Mouse (Mus musculus) midbrain, embryonic 15.5 days (tissue): ENCODE measurements around the gene Ear6. TPM values are rescaled to one million over a fixed set of nuclear protein-coding genes. Genes with fewer than 3 reads are reported as not detected.
A peak's percentile ranks its signal among the peaks of the same experiment; 100 is the strongest.

Experiments
- ATAC-seq: fragments of 200-750 bp; cut with Nextera tagmentation; replicated peaks from 2 replicates; pipeline ENCODE4 v1.8.0; 2017; ENCODE audit warnings: moderate TSS enrichment
- H3K27ac ChIP-seq: fragments of 300-500 bp; sonication (generic); 2 replicates; pipeline ENCODE4 v1.5.1; 2015; ENCODE audit warnings: mild to moderate bottlenecking, inconsistent platforms
- H3K27me3 ChIP-seq: fragments of 300-500 bp; sonication (generic); replicated peaks from 2 replicates; pipeline ENCODE4 v1.6.1; 2015; ENCODE audit warnings: inconsistent platforms
- H3K36me3 ChIP-seq: fragments of 300-500 bp; sonication (generic); replicated peaks from 2 replicates; pipeline ENCODE4 v1.6.1; 2015; ENCODE audit warnings: inconsistent platforms
- H3K4me1 ChIP-seq: fragments of 300-500 bp; sonication (generic); 2 replicates; pipeline ENCODE4 v1.6.1; 2015; ENCODE audit warnings: inconsistent platforms
- H3K4me2 ChIP-seq: fragments of 300-500 bp; sonication (generic); 2 replicates; pipeline ENCODE4 v1.6.1; 2015; ENCODE audit warnings: inconsistent platforms, mild to moderate bottlenecking, moderate library complexity
- H3K4me3 ChIP-seq: fragments of 300-500 bp; sonication (generic); 2 replicates; pipeline ENCODE4 v1.5.1; 2015; ENCODE audit warnings: mild to moderate bottlenecking, inconsistent platforms
- H3K9ac ChIP-seq: fragments of 300-500 bp; sonication (generic); 2 replicates; pipeline ENCODE4 v1.6.1; 2015; ENCODE audit warnings: mild to moderate bottlenecking, inconsistent platforms
- H3K9me3 ChIP-seq: fragments of 300-500 bp; sonication (generic); 2 replicates; pipeline ENCODE4 v1.6.1; 2016; ENCODE audit warnings: inconsistent platforms
- WGBS: fragments of 180-500 bp; shearing (Covaris S2); methylation state at CpG from one replicate; pipeline ENCODE4 v1.1.7; 2015; ENCODE audit warnings: mixed read lengths; 5-methylcytosine and 5-hydroxymethylcytosine counted together
- polyA plus RNA-seq: library from polyadenylated mRNA; unstranded; fragments of >200 nt; fragmentation: Nextera tagmentation; extraction: Ambion mirVana; gene quantifications from 2 replicates; pipeline ENCODE4 v1.2.1, GENCODE M21; 2015

Ear6 gene
- polyA plus RNA-seq, 1 experiment from 2014 or later, result not detected

GRCm38 (mm10) chr14:51877517-51877916, 24.0 kb downstream of the Ear6 start:
- no peak overlapping the region for H3K9ac ChIP-seq
- WGBS, result 85% methylated on average over 3 of the region's 3 CpGs
- no peaks in the 10 kb centered on the region for H3K36me3 ChIP-seq
- H3K4me2 ChIP-seq, result no peak overlapping the region
- no peaks in the 10 kb centered on the region for H3K9me3 ChIP-seq
- no peak for ATAC-seq
- H3K27ac ChIP-seq, result no peak overlapping the region
- no peaks in the 10 kb centered on the region for H3K4me1 ChIP-seq
- H3K27me3 ChIP-seq, result no peaks in the 10 kb centered on the region
- H3K4me3 ChIP-seq, result no peak overlapping the region

- Histone ChIP-seq H3K9me3 (no peaks in the 10 kb centered on the region), H3K36me3 (peaks cover 9% of the 10 kb centered on the region), H3K4me1 (peaks cover 17% of the 10 kb centered on the region), H3K4me2 (peak overlapping the region; percentile 82), H3K27ac (peak overlapping the region; percentile 83), H3K4me3 (peak overlapping the region; percentile 67), H3K27me3 (no peaks in the 10 kb centered on the region), H3K9ac (peak overlapping the region; percentile 38; the same call in 1 of the 2 replicates)
- ATAC-seq, result peak; percentile 58
- WGBS, result 3% methylated on average over 4 of the region's 4 CpGs
Measured at GRCm38 (mm10) chr14:51883527-51884030, 30.1 kb downstream of the Ear6 start.

GRCm38 (mm10) chr14:51884031-51884544, 30.6 kb downstream of the Ear6 start:
- H3K4me1 ChIP-seq, result peaks cover 17% of the 10 kb centered on the region
- no peaks in the 10 kb centered on the region for H3K27me3 ChIP-seq
- H3K4me3 ChIP-seq, result peak overlapping the region; percentile 67
- peak; percentile 57 for ATAC-seq
- peak overlapping the region; percentile 38 for H3K9ac ChIP-seq
- peaks cover 15% of the 10 kb centered on the region for H3K36me3 ChIP-seq
- WGBS, result 1% methylated on average over 14 of the region's 14 CpGs
- peak overlapping the region; percentile 82 for H3K4me2 ChIP-seq
- H3K27ac ChIP-seq, result peak overlapping the region; percentile 83
- no peaks in the 10 kb centered on the region for H3K9me3 ChIP-seq

- H3K36me3 ChIP-seq, result peaks cover 21% of the 10 kb centered on the region
- peak within 1 kb of the TSS; percentile 83 for H3K27ac ChIP-seq
- WGBS, result under 1% methylated on average over 43 of the region's 43 CpGs
Measured at GRCm38 (mm10) chr14:51884598-51885331, 31.3 kb downstream of the Ear6 start, which contains the start of gene Mettl17. Gene Mettl17, plus strand, starts transcription at chr14:51884842.

GRCm38 (mm10) chr14:51886051-51886450, 32.6 kb downstream of the Ear6 start:
- H3K4me3 ChIP-seq, result peak overlapping the region; percentile 67
- H3K36me3 ChIP-seq, result peaks cover 33% of the 10 kb centered on the region
- ATAC-seq, result no peak
- H3K27me3 ChIP-seq, result no peaks in the 10 kb centered on the region
- H3K4me1 ChIP-seq, result peaks cover 17% of the 10 kb centered on the region
- H3K9ac ChIP-seq, result 0 out of 2 replicates have a peak overlapping the region, but pooled peaks have one; percentile 66
- 45% methylated on average over 6 of the region's 6 CpGs for WGBS
- H3K4me2 ChIP-seq, result peak overlapping the region; percentile 82
- H3K9me3 ChIP-seq, result no peaks in the 10 kb centered on the region
- no peak overlapping the region for H3K27ac ChIP-seq

More at GRCm38 (mm10) chr14:51884598-51885331, 31.3 kb downstream of the Ear6 start, which contains the start of gene Mettl17:
- Histone ChIP-seq H3K4me2 (peak within 1 kb of the TSS; percentile 82), H3K4me3 (peak within 1 kb of the TSS; percentile 67), H3K9me3 (no peaks in the 10 kb centered on the region), H3K4me1 (peaks cover 17% of the 10 kb centered on the region), H3K9ac (peak within 1 kb of the TSS; percentile 66), H3K27me3 (no peaks in the 10 kb centered on the region)
- peak; percentile 98 for ATAC-seq

- WGBS, result 85% methylated on average over 6 of the region's 6 CpGs
- no peaks in the 10 kb centered on the region for H3K9me3 ChIP-seq
- no peak for ATAC-seq
- H3K4me2 ChIP-seq, result no peak overlapping the region
- peaks cover 52% of the 10 kb centered on the region for H3K36me3 ChIP-seq
- no peaks in the 10 kb centered on the region for H3K27me3 ChIP-seq
- no peak overlapping the region for H3K27ac ChIP-seq
- no peak overlapping the region for H3K9ac ChIP-seq
- H3K4me3 ChIP-seq, result no peak overlapping the region
- peaks cover 17% of the 10 kb centered on the region for H3K4me1 ChIP-seq
Measured at GRCm38 (mm10) chr14:51889833-51890232, 36.3 kb downstream of the Ear6 start.

GRCm38 (mm10) chr14:51892191-51892939, 38.9 kb downstream of the Ear6 start, which contains the start of gene Slc39a2:
Gene Slc39a2, plus strand, starts transcription at chr14:51892889.
- Histone ChIP-seq H3K36me3 (peaks cover 54% of the 10 kb centered on the region), H3K9ac (no peak within 1 kb of the TSS), H3K9me3 (no peaks in the 10 kb centered on the region), H3K27ac (no peak within 1 kb of the TSS), H3K27me3 (no peaks in the 10 kb centered on the region), H3K4me1 (no peaks in the 10 kb centered on the region), H3K4me2 (no peak within 1 kb of the TSS), H3K4me3 (no peak within 1 kb of the TSS)
- ATAC-seq, result no peak
- 95% methylated on average over 9 of the region's 9 CpGs for WGBS

- H3K27me3 ChIP-seq, result no peaks in the 10 kb centered on the region
- peaks cover 54% of the 10 kb centered on the region for H3K36me3 ChIP-seq
- no peaks in the 10 kb centered on the region for H3K9me3 ChIP-seq
- no peak overlapping the region for H3K4me2 ChIP-seq
- WGBS, result 29% methylated on average over 10 of the region's 10 CpGs
- H3K9ac ChIP-seq, result no peak overlapping the region
- no peaks in the 10 kb centered on the region for H3K4me1 ChIP-seq
- ATAC-seq, result no peak
- H3K4me3 ChIP-seq, result no peak overlapping the region
- H3K27ac ChIP-seq, result no peak overlapping the region
Measured at GRCm38 (mm10) chr14:51893094-51893794, 39.7 kb downstream of the Ear6 start.

GRCm38 (mm10) chr14:51893809-51894208, 40.3 kb downstream of the Ear6 start:
- peaks cover 50% of the 10 kb centered on the region for H3K36me3 ChIP-seq
- H3K4me3 ChIP-seq, result no peak overlapping the region
- H3K9me3 ChIP-seq, result no peaks in the 10 kb centered on the region
- WGBS, result 68% methylated on average over 3 of the region's 3 CpGs
- no peaks in the 10 kb centered on the region for H3K4me1 ChIP-seq
- no peaks in the 10 kb centered on the region for H3K27me3 ChIP-seq
- no peak overlapping the region for H3K4me2 ChIP-seq
- no peak for ATAC-seq
- no peak overlapping the region for H3K9ac ChIP-seq
- no peak overlapping the region for H3K27ac ChIP-seq

- H3K9me3 ChIP-seq, result no peaks in the 10 kb centered on the region
- H3K36me3 ChIP-seq, result peaks cover 37% of the 10 kb centered on the region
- no peaks in the 10 kb centered on the region for H3K4me1 ChIP-seq
- no peak overlapping the region for H3K4me2 ChIP-seq
- ATAC-seq, result 0 out of 2 replicates have a peak, but pooled peaks have one; percentile 8
- H3K9ac ChIP-seq, result no peak overlapping the region
- H3K4me3 ChIP-seq, result no peak overlapping the region
- H3K27me3 ChIP-seq, result no peaks in the 10 kb centered on the region
- H3K27ac ChIP-seq, result no peak overlapping the region
- WGBS, result 83% methylated on average over 14 of the region's 14 CpGs
Measured at GRCm38 (mm10) chr14:51895071-51895470, 41.6 kb downstream of the Ear6 start.

- no peak overlapping the region for H3K4me3 ChIP-seq
- H3K9me3 ChIP-seq, result no peaks in the 10 kb centered on the region
- peaks cover 29% of the 10 kb centered on the region for H3K36me3 ChIP-seq
- no peak overlapping the region for H3K9ac ChIP-seq
- H3K4me2 ChIP-seq, result no peak overlapping the region
- WGBS, result 89% methylated on average over 6 of the region's 6 CpGs
- no peaks in the 10 kb centered on the region for H3K4me1 ChIP-seq
- H3K27ac ChIP-seq, result no peak overlapping the region
- no peaks in the 10 kb centered on the region for H3K27me3 ChIP-seq
- no peak for ATAC-seq
Measured at GRCm38 (mm10) chr14:51896019-51896418, 42.5 kb downstream of the Ear6 start.
